Mouse (Mus musculus): Measurements from ENCODE around the gene Olfr482.

GRCm38 (mm10) chr7:108121416-108121815, 24.0 kb upstream of the Olfr482 start:
- TF ChIP-seq POLR2A (IDR thresholded peaks at IDR 0.05; ENCODE audit: low read depth, low read length) (no peak), CTCF (IDR thresholded peaks at IDR 0.05; ENCODE audit: extremely low read depth, insufficient read depth, insufficient read length, insufficient replicate concordance) (no peak)
